Mouse (Mus musculus) cerebellum, adult 2 months (tissue): Measurements from ENCODE around the gene Pfn3.

Experiments used
- CTCF ChIP-seq: fragments of 200-500 bp; IDR thresholded peaks from 2 replicates; pipeline ENCODE4 v1.5.1; 2011; ENCODE audit warnings: low read depth, mild to moderate bottlenecking, control low read depth, low read length, moderate library complexity, borderline replicate concordance; ENCODE audit not compliant: insufficient read depth
- POLR2A ChIP-seq: fragments of 200-500 bp; IDR thresholded peaks from 2 replicates; pipeline ENCODE4 v1.6.1; 2011; ENCODE audit warnings: low read length, control low read depth, borderline replicate concordance; ENCODE audit not compliant: insufficient read depth

DNA sequence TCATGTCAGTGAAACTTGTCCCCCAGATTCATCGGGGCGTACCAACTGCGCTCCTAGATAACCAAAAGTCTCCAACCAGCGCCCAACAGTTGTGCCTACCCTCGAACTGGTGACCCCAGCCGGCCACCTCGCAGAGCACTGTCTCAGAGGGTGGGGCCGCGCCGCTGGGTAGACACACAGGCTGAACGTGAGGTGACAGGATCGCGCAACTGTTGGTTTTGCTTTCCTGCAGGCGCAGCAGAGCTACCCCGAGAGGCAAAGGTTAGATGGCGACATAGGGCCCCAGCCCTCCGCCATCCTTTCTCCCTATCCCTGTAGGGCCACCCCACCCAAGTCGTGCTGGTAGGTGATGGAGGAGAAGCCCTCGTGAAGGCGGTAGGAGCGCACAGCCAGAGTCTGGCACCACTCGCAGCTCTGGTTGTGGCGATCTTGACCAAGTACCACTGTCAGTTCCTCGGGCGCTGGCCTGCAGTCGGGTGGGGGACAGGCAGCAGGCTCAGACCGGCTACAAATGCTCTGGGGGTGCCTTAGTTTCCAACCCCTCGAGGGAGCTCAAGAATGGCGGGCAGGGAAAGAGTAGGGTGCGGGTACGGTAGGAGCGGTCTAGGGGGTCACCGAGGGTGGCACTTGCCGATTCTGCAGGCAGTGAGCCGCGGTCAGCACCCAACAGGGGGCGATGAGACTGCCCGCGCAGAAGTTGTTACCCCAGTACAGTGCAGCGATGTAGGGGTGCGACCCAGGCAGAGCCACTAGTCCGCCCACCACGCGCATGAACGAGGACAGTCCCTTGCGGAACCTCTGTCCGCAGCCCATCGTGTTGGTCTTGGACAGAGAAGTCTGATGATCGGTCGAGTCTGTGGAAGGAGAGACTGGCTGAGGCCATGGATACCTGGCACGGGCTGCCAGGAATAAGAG, 5.2 kb upstream of the Pfn3 start:
- TF ChIP-seq CTCF (no peak), POLR2A (no peak)
